ENCODE assay signal across 27 mouse cellular contexts in the genomic region with DNA sequence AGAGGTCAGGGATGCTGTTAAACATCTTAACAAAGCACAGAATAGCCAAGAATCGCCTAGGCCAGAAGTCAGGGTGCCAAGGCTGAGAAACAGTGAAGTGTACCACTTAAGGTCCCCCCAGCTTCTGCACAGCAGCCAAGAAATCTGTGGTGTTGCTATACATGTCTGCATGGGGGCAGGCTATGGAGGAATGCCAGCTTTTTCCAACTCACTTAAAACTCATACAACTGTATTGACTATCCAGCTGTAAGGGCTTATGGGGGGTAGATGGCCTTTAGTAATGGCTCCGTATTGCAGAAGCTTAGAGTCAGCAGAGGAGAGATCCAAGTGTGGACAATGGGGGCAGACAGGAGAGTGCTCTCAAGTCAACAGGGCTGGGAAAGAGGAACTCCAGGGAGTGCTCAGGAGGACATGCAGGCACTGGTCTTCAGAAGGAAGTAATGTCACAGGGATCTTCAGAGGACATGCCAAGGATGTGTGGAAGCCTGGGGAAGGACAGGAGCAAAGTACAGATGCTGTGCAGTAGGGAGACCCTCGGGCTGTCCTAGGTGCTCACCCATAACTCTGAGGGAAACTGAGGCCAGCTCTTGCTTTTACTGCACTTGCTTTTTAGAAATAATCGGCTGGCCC.
DNase-seq lines count a peak whose midpoint lies in the region; ATAC-seq lines count a peak whose summit lies in the region.
"Had no signal": no experiment of that assay in that cellular context is flagged by ENCODE, and none has a peak within 500 bp of the region (broad histone marks: within the 10 kb centered on the region; RNA-seq: fewer than 3 reads in every experiment).

No protein-coding gene starts in this region.

- H3K4me3 ChIP-seq in heart, embryonic 15.5 days: no peak overlapping the region
- no peak overlapping the region for H3K4me3 ChIP-seq in lung, embryonic 15.5 days
- no peak overlapping the region for H3K4me3 ChIP-seq in brown adipose tissue, adult 24 weeks (ENCODE audit: insufficient read depth, low read depth, low read length)
- H3K4me3 ChIP-seq: forebrain, embryonic 13.5 days; heart, embryonic 10.5 days; hindbrain, embryonic 12.5 days; midbrain, embryonic 15.5 days; myocyte; neural tube, embryonic 12.5 days had no signal

- H3K9me3 ChIP-seq in heart, embryonic 15.5 days (replicated peaks): no peaks in the 10 kb centered on the region
- no peaks in the 10 kb centered on the region for H3K9me3 ChIP-seq in lung, embryonic 15.5 days
- H3K9me3 ChIP-seq: forebrain, embryonic 13.5 days; heart, embryonic 10.5 days; hindbrain, embryonic 12.5 days; midbrain, embryonic 15.5 days; neural tube, embryonic 12.5 days had no signal

- intact Hi-C loops in heart, postnatal 25 days (cut with DNase I): no loop called here

- peaks cover 52% of the 10 kb centered on the region for H3K4me1 ChIP-seq in heart, embryonic 15.5 days (replicated peaks)
- peaks cover 35% of the 10 kb centered on the region for H3K4me1 ChIP-seq in lung, embryonic 15.5 days
- H3K4me1 ChIP-seq in brown adipose tissue, adult 24 weeks (ENCODE audit: control insufficient read depth, insufficient read depth, insufficient read length, low read length): peaks cover 27% of the 10 kb centered on the region
- H3K4me1 ChIP-seq: forebrain, embryonic 13.5 days; hindbrain, embryonic 12.5 days; midbrain, embryonic 15.5 days; neural tube, embryonic 12.5 days had no signal

- WGBS in heart, embryonic 15.5 days: 66% methylated on average over 4 of the region's 4 CpGs
- 53% methylated on average over 4 of the region's 4 CpGs for WGBS in lung, embryonic 15.5 days

- no peak overlapping the region for H3K27ac ChIP-seq in heart, embryonic 15.5 days
- H3K27ac ChIP-seq in lung, embryonic 15.5 days: no peak overlapping the region
- H3K27ac ChIP-seq in brown adipose tissue, adult 24 weeks (replicated peaks; ENCODE audit: low read depth, low read length): peak overlapping the region; percentile 39; the same call in 1 of the 2 replicates
- H3K27ac ChIP-seq: forebrain, embryonic 13.5 days; heart, embryonic 10.5 days; hindbrain, embryonic 12.5 days; kidney, postnatal 0 days; midbrain, embryonic 15.5 days; neural tube, embryonic 12.5 days had no signal

- H3K9ac ChIP-seq in heart, embryonic 15.5 days: no peak overlapping the region
- no peak overlapping the region for H3K9ac ChIP-seq in lung, embryonic 15.5 days
- H3K9ac ChIP-seq: forebrain, embryonic 13.5 days; hindbrain, embryonic 12.5 days; liver, postnatal 0 days; midbrain, embryonic 15.5 days; neural tube, embryonic 12.5 days had no signal

- no peak for DNase-seq in heart, postnatal 25 days (ENCODE audit: low spot score)
- no peak for DNase-seq in lung, postnatal 25 days (ENCODE audit: low spot score)
- peak; percentile 32 for DNase-seq in 3T3-L1 (ENCODE audit: low read depth, low spot score)
- no peak for DNase-seq in kidney, postnatal 25 days
- DNase-seq in cerebellum, adult 18-20 months: no peak
- DNase-seq: adrenal gland, adult 8-10 months; B cell, adult 2 months; cerebellum, adult 9-11 months; gastrocnemius, postnatal 10 days; heart, postnatal 10 days; kidney, adult 8-10 months; layer of hippocampus, postnatal 36 days; liver, postnatal 0 days; lung, postnatal 4 days; right cerebral cortex, adult 18-20 months; spleen, adult 18-20 months had no signal

- no peaks in the 10 kb centered on the region for H3K36me3 ChIP-seq in heart, embryonic 15.5 days
- H3K36me3 ChIP-seq in lung, embryonic 15.5 days: no peaks in the 10 kb centered on the region
- H3K36me3 ChIP-seq: heart, embryonic 10.5 days; hindbrain, embryonic 12.5 days; midbrain, embryonic 15.5 days; neural tube, embryonic 12.5 days had no signal

- no peak overlapping the region for H3K4me2 ChIP-seq in heart, embryonic 15.5 days
- H3K4me2 ChIP-seq in lung, embryonic 15.5 days: no peak overlapping the region
- H3K4me2 ChIP-seq: forebrain, embryonic 13.5 days; hindbrain, embryonic 12.5 days; midbrain, embryonic 15.5 days; neural tube, embryonic 12.5 days had no signal

- ATAC-seq in heart, embryonic 15.5 days (replicated peaks; ENCODE audit: insufficient number of reproducible peaks, insufficient read depth, low FRiP score, low read depth): 0 out of 2 replicates have a peak, but pooled peaks have one; percentile 6
- ATAC-seq in lung, embryonic 15.5 days (ENCODE audit: borderline replicate concordance, extremely low read depth, low FRiP score, low TSS enrichment): peak; percentile 27
- ATAC-seq: forebrain, embryonic 13.5 days; intestine, embryonic 16.5 days; liver, postnatal 0 days; midbrain, embryonic 15.5 days had no signal

- H3K27me3 ChIP-seq in heart, embryonic 15.5 days: no peaks in the 10 kb centered on the region
- no peaks in the 10 kb centered on the region for H3K27me3 ChIP-seq in lung, embryonic 15.5 days
- H3K27me3 ChIP-seq: forebrain, embryonic 13.5 days; hindbrain, embryonic 12.5 days; midbrain, embryonic 15.5 days; neural tube, embryonic 12.5 days had no signal
